Mouse (Mus musculus): ENCODE results near the gene Glis3.

GRCm38 (mm10) chr19:28389146-28389545, 290.7 kb downstream of the Glis3 start:
- TF ChIP-seq CTCF (IDR thresholded peaks at IDR 0.05 in 2 of 3, conservative IDR thresholded peaks at IDR 0.05 in 1 of 3; ENCODE audit: control insufficient read depth in 1 of 3, insufficient read depth in 1 of 3, low read depth in 2 of 3, low read length in 3 of 3, poor library complexity in 1 of 3, severe bottlenecking in 1 of 3) (no peak), HCFC1 (IDR thresholded peaks at IDR 0.05; ENCODE audit: low read depth, low read length) (no peak), ZNF384 (IDR thresholded peaks at IDR 0.05; ENCODE audit: low read depth, low read length) (no peak), POLR2AphosphoS2 (IDR thresholded peaks at IDR 0.05; ENCODE audit: low read length) (no peak), POLR2AphosphoS5 (IDR thresholded peaks at IDR 0.05; ENCODE audit: borderline replicate concordance, low read depth, low read length) (no peak), E2F4 (IDR thresholded peaks at IDR 0.05; ENCODE audit: borderline replicate concordance, low read depth, low read length) (no peak), EP300 (IDR thresholded peaks at IDR 0.05; ENCODE audit: low read depth in 1 of 2, low read length in 2 of 2) (no peak), ZKSCAN1 (IDR thresholded peaks at IDR 0.05; ENCODE audit: low read depth, low read length) (no peak), USF1 (IDR thresholded peaks at IDR 0.05; ENCODE audit: low read depth, low read length) (no peak), MYC (IDR thresholded peaks at IDR 0.05; ENCODE audit: low read depth, low read length) (no peak), ZC3H11A (IDR thresholded peaks at IDR 0.05; ENCODE audit: low read depth, low read length) (no peak), MAZ (IDR thresholded peaks at IDR 0.05; ENCODE audit: low read depth, low read length) (no peak), MAX (IDR thresholded peaks at IDR 0.05; ENCODE audit: low read length) (no peak)

Measured in MEL (cell line).